Mouse (Mus musculus) spleen, adult 2 months (tissue): ENCODE measurements around the gene Parp6. TPM values are rescaled to one million over a fixed set of nuclear protein-coding genes. Genes with fewer than 3 reads are reported as not detected.

Experiments used
- DNase-seq, 2 experiments: peaks; one replicate each; pipeline versions ENCODE4 v3.0.0 to v3.0.0-alpha.2; 2012 to 2021; ENCODE audit warnings: low spot score in 2 of 2, low read depth in 1 of 2
- H3K27ac ChIP-seq: fragments of 200-500 bp; 2 replicates; pipeline ENCODE4 v1.5.1; 2012; ENCODE audit warnings: low read length, inconsistent platforms; ENCODE audit not compliant: insufficient read depth
- H3K27me3 ChIP-seq: fragments of 200-500 bp; 2 replicates; pipeline ENCODE4 v1.6.1; 2012; ENCODE audit warnings: mild to moderate bottlenecking, moderate library complexity, low read length, inconsistent platforms; ENCODE audit not compliant: control insufficient read depth, insufficient read depth
- H3K36me3 ChIP-seq: fragments of 200-500 bp; 2 replicates; pipeline ENCODE4 v1.6.1; 2012; ENCODE audit warnings: mild to moderate bottlenecking, low read length, inconsistent platforms; ENCODE audit not compliant: control insufficient read depth, insufficient read depth
- H3K4me1 ChIP-seq: fragments of 200-500 bp; 2 replicates; pipeline ENCODE4 v1.6.1; 2011; ENCODE audit warnings: inconsistent platforms; ENCODE audit not compliant: control insufficient read depth, insufficient read depth, insufficient read length
- H3K4me3 ChIP-seq: fragments of 200-500 bp; 2 replicates; pipeline ENCODE4 v1.5.1; 2011; ENCODE audit warnings: mild to moderate bottlenecking, inconsistent platforms; ENCODE audit not compliant: insufficient read depth, insufficient read length; ENCODE audit errors: extremely low read depth
- CTCF ChIP-seq: fragments of 200-500 bp; IDR thresholded peaks from 2 replicates; pipeline ENCODE4 v1.5.1; 2011; ENCODE audit warnings: mild to moderate bottlenecking, inconsistent platforms; ENCODE audit not compliant: insufficient read depth, insufficient read length, insufficient replicate concordance; ENCODE audit errors: extremely low read depth
- POLR2A ChIP-seq: fragments of 200-500 bp; IDR thresholded peaks from 2 replicates; pipeline ENCODE4 v1.6.1; 2011; ENCODE audit warnings: low read depth, low read length, inconsistent platforms
- WGBS: fragments of 180-500 bp; shearing (Covaris S2); methylation state at CpG from one replicate; pipeline ENCODE4 v1.1.7; 2018; 5-methylcytosine and 5-hydroxymethylcytosine counted together
- polyA plus RNA-seq: library from polyadenylated mRNA; depleted of rRNA; stranded (reverse); fragments of >200 nt; gene quantifications from 2 replicates; pipeline ENCODE4 v1.2.3, GENCODE M21; 2012

Parp6 gene
- polyA plus RNA-seq, 1 experiment: 15.6 TPM

DNA sequence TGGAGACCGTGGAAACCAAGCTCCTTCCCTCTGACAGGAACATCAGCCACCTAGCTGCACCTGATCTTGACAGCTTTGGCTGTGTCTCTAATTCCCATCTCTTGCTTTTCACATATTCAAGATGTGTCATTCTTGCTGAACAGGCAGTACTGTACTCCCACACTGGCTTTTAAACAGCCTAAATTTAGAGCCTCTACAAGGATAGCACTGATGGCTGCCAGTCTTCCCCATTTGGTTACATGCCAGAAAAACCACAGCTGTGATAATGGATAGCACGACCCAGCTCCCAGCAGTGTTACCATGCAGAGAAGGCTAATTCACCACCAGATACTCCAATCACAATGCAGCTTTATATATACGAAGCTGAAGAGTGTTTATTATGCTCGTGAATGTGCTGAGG is 50.2 kb downstream of the Parp6 start:
- Histone ChIP-seq H3K27me3 (no peaks in the 10 kb centered on the region), H3K4me1 (no peaks in the 10 kb centered on the region), H3K27ac (no peak overlapping the region), H3K4me3 (no peak overlapping the region), H3K36me3 (peaks cover 33% of the 10 kb centered on the region)
- TF ChIP-seq CTCF: no peak
- no peak for TF ChIP-seq POLR2A
- DNase-seq: no peak
- 65% methylated on average over 4 of the region's 4 CpGs for WGBS

DNA sequence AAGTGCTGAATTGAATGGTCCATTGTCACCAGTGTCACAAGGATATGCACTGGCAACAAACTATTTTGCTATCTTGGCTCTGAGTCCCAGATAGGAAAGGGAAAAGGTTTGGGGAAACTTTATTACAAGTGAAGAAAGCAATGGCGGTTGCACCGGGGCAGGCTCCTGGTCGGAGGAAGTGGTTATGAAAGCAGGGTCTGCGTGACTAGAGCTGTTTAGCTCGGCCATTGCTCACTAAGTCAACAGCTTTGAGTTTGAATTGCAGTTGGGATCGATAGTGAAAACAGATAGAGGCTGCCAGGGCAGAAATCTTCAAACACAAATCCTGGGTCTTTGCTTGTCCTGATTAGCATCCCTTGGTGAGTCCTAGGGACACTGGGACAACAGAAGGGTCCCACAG is 50.8 kb downstream of the Parp6 start:
- TF ChIP-seq POLR2A (no peak), CTCF (no peak)
- Histone ChIP-seq H3K27ac (no peak overlapping the region), H3K36me3 (peaks cover 38% of the 10 kb centered on the region), H3K27me3 (no peaks in the 10 kb centered on the region), H3K4me3 (no peak overlapping the region), H3K4me1 (no peaks in the 10 kb centered on the region)
- DNase-seq: no peak
- WGBS: 65% methylated on average over 6 of the region's 6 CpGs

DNA sequence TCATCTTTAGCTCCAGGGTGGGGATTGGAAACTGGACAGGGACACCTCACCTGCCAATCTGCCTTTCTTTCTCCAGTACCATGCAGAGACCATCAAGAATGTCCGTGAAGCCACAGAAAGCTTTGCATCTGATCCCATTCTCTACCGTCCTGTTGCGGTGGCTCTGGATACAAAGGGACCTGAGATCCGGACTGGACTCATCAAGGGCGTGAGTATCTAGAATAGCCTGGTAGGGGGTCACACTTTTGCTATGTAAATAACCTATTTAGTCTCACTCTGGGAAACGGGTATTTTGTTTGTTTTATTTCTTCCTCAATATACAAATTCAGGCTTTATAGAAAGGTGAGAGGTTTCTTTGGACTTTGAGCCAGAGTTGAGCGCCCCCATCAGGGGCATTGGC is 51.4 kb downstream of the Parp6 start:
- no peaks in the 10 kb centered on the region for H3K4me1 ChIP-seq
- no peaks in the 10 kb centered on the region for H3K27me3 ChIP-seq
- H3K36me3 ChIP-seq: peaks cover 40% of the 10 kb centered on the region
- DNase-seq: no peak
- H3K4me3 ChIP-seq: no peak overlapping the region
- TF ChIP-seq CTCF (no peak), POLR2A (no peak)
- no peak overlapping the region for H3K27ac ChIP-seq
- WGBS: 91% methylated on average over 7 of the region's 7 CpGs

DNA sequence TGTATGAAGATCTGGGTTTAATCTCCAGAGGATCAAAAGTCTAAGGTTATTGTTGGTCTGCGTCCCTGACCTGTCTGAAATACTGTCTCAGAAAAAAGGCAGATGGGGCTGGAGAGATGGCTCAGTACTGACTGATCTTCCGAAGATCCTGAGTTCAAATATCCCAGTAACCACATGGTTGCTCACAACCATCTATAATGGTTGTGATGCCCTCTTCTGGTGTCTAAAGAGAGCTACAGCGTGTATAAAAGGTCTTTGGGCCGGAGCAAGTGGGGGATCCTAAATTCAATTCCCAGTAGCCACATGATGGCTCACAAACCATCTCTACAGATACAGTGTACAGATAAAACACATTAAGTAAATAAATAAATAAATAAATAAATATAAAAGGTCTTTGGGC is 52.1 kb downstream of the Parp6 start:
- Histone ChIP-seq H3K36me3 (peaks cover 43% of the 10 kb centered on the region), H3K27me3 (no peaks in the 10 kb centered on the region), H3K4me1 (no peaks in the 10 kb centered on the region), H3K4me3 (no peak overlapping the region), H3K27ac (no peak overlapping the region)
- 86% methylated on average over 4 of the region's 4 CpGs for WGBS
- no peak for DNase-seq
- TF ChIP-seq POLR2A (no peak), CTCF (no peak)

DNA sequence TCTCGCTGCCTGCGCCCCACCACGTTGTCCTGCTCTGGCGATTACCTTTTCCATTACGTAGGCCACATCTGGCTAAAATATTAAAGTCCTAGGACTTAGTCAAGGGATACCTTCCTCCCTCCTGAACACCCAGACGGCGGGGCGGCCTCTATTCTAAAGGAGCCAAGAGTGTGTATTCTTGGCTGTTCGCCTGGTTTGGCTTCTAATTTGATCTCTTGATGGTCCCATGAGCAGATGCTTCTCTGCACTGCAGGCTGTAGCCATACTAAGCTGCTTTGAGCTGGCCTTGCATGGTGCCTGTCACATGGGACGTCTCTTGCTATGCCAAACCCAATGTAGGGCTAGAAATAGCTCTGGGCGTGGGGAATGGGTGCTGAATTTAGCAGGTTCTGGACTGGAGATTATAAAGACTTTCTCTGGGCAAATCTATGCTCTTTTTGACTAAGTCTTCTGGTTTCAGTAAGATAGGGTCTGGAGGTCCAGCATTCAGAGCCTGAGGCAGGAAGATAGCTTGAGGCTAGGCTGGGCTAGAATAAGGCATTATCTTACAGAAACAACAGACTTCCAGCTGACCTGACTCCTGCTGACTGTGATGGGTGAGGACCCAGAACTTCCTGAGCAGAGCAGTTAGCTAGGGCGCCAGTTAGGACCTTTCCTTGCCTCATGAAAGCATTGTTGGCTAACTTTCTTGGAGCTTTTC is 55.3 kb downstream of the Parp6 start:
- DNase-seq: no peak
- H3K4me1 ChIP-seq: no peaks in the 10 kb centered on the region
- H3K27me3 ChIP-seq: no peaks in the 10 kb centered on the region
- no peak overlapping the region for H3K27ac ChIP-seq
- no peak for TF ChIP-seq POLR2A
- no peak for TF ChIP-seq CTCF
- 91% methylated on average over 12 of the region's 12 CpGs for WGBS
- peaks cover 46% of the 10 kb centered on the region for H3K36me3 ChIP-seq
- no peak overlapping the region for H3K4me3 ChIP-seq

DNA sequence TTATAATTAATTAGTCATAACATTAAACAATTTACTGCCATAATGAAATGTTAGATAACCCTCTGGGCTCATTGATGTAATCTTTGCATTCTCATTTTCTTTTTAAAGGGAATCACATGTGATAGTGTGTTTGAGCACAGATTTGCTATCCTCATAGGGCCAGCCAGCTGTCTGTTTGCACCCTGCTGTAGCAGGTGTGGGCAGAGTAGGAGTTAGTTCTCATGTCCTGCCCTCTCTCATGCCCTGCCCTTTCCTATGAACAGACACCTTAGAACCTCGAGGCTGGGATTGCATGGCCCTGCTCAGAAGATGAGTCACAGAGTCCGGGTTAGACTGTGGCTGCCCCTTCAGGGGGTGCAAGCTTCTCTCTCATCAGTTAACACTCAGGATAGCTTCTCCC is 56.3 kb downstream of the Parp6 start:
- no peak for DNase-seq
- H3K27me3 ChIP-seq: no peaks in the 10 kb centered on the region
- WGBS: 54% methylated on average over 2 of the region's 2 CpGs
- H3K4me1 ChIP-seq: no peaks in the 10 kb centered on the region
- peaks cover 45% of the 10 kb centered on the region for H3K36me3 ChIP-seq
- no peak overlapping the region for H3K4me3 ChIP-seq
- no peak for TF ChIP-seq POLR2A
- no peak for TF ChIP-seq CTCF
- no peak overlapping the region for H3K27ac ChIP-seq

DNA sequence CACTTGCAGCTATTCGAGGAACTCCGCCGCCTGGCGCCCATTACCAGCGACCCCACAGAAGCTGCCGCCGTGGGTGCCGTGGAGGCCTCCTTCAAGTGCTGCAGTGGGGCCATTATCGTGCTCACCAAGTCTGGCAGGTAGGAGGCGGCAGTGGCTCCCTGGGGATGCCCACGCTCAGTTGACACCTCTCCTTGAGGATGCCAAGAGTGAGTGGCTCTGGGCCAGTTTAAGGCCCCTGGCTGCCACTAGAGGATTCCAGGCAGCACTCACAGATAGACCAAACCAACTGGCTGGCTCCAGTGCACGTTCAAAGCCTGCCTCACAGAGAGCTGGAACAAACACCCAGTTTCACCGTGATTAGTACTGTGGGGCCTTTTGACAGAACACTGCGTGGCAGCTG is 58.5 kb downstream of the Parp6 start:
- H3K4me3 ChIP-seq: no peak overlapping the region
- peaks cover 43% of the 10 kb centered on the region for H3K36me3 ChIP-seq
- no peak overlapping the region for H3K27ac ChIP-seq
- DNase-seq: no peak
- peaks cover 5% of the 10 kb centered on the region; the same call in 1 of the 2 replicates for H3K27me3 ChIP-seq
- 94% methylated on average over 14 of the region's 14 CpGs for WGBS
- H3K4me1 ChIP-seq: peaks cover 7% of the 10 kb centered on the region
- TF ChIP-seq POLR2A (no peak), CTCF (no peak)
